Mouse (Mus musculus): ENCODE measurements at regions not wholly inside any gene's neighbourhood (a gene's known extent, or its start where the extent isn't known, plus 50 kb on each side); places are given as distances from the start of the nearest gene placed in this dataset.
"Not testable (repeated sequence)": the region's sequence is repeated elsewhere in the genome, so short reads cannot be mapped to it uniquely, and the experiment has no call there.

DNA sequence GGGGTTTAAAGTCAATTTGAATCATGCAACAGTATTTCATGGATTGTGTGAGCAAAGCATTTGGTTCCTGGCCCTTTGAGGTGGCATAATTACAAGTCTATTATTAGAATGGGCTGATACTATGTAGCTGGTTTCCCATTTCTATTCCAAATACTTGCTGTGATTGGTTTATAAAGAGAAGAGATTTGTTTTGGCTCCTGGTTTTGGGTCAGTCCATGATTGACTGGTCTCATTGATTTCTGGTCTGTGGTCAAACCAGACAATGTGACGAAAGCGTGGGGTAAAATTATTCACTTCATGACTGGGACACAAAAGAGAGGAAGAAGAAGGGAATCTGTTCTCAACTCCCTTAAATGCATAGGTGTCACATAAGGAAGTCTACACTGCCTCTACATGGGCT is 147.0 kb upstream of the Dlgap1 start:
- no peak overlapping the region for H3K27ac ChIP-seq (ENCODE audit: low read depth, low read length)
- DNase-seq (ENCODE audit: low spot score) = no peak
- H3K4me1 ChIP-seq (ENCODE audit: insufficient read depth, low read length) = 0 out of 2 replicates have a peak, but pooled peaks cover 3% of the 10 kb centered on the region
- no peaks in the 10 kb centered on the region for H3K27me3 ChIP-seq (ENCODE audit: insufficient read depth, low read length)
- H3K4me2 ChIP-seq (ENCODE audit: low read depth, low read length, poor library complexity, severe bottlenecking) = no peak overlapping the region
- 70% methylated on average over 2 of the region's 2 CpGs for WGBS
- TF ChIP-seq CTCF (IDR thresholded peaks at IDR 0.05) = no peak
- no peaks in the 10 kb centered on the region for H3K36me3 ChIP-seq (ENCODE audit: insufficient read depth, low read length)
- no peak overlapping the region for H3K4me3 ChIP-seq (ENCODE audit: low read depth, low read length)
- no peaks in the 10 kb centered on the region for H3K9me3 ChIP-seq (ENCODE audit: low read length)
- no peak for ATAC-seq (ENCODE audit: low FRiP score)
- no peak overlapping the region for H3K9ac ChIP-seq (replicated peaks; ENCODE audit: low read length, poor library complexity, severe bottlenecking)

DNA sequence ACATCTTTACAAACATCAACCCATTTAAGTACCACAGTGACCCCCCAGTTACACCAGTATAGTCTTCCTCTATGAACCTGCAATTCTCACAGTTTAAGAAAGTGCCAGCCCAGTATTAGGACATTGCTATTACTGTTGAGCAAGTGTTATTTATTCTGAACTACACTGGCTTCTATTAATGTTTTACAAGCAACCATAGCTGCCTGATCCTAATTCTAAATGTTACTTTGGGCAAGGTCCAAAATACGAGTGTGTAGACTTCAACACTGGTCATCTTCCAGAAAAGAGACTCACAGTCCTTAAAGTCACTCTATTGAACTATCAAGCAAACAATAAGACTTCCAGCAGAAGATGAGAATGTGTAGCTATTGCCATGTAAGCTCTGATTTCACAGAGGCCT is 146.0 kb upstream of the Dlgap1 start:
- Histone ChIP-seq H3K4me2 (ENCODE audit: low read depth, low read length, poor library complexity, severe bottlenecking) (no peak overlapping the region), H3K27ac (ENCODE audit: low read depth, low read length) (no peak overlapping the region), H3K27me3 (ENCODE audit: insufficient read depth, low read length) (no peaks in the 10 kb centered on the region), H3K9me3 (ENCODE audit: low read length) (no peaks in the 10 kb centered on the region), H3K4me3 (ENCODE audit: low read depth, low read length) (no peak overlapping the region), H3K36me3 (ENCODE audit: insufficient read depth, low read length) (no peaks in the 10 kb centered on the region), H3K4me1 (ENCODE audit: insufficient read depth, low read length) (0 out of 2 replicates have a peak, but pooled peaks cover 3% of the 10 kb centered on the region), H3K9ac (replicated peaks; ENCODE audit: low read length, poor library complexity, severe bottlenecking) (no peak overlapping the region)
- no peak for TF ChIP-seq CTCF (IDR thresholded peaks at IDR 0.05)
- no peak for DNase-seq (ENCODE audit: low spot score)
- 65% methylated on average over 1 of the region's 1 CpGs for WGBS
- ATAC-seq (ENCODE audit: low FRiP score) = no peak

DNA sequence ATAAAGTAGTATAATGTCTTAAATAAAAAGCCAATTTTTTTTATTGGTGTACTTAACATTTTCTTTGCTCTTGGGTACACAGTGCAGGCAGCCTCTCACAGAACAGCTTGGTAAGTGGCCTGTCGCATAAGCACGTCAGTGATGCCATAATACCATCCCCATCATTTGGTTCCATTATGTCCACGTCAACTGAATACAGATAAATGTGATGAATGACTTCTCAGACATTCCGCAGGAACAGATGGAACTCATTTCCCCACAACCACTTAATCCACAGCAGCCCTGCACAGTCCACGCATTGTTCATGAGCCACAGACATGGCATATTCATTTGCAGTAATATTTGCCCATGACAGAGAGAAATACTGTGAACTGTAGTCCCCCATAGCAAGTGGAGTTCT is 127.6 kb upstream of the Dlgap1 start:
- Histone ChIP-seq H3K27me3 (ENCODE audit: insufficient read depth, low read length) (no peaks in the 10 kb centered on the region), H3K4me1 (ENCODE audit: insufficient read depth, low read length) (no peaks in the 10 kb centered on the region), H3K36me3 (ENCODE audit: insufficient read depth, low read length) (no peaks in the 10 kb centered on the region), H3K9ac (replicated peaks; ENCODE audit: low read length, poor library complexity, severe bottlenecking) (no peak overlapping the region), H3K9me3 (ENCODE audit: low read length) (no peaks in the 10 kb centered on the region), H3K4me3 (ENCODE audit: low read depth, low read length) (no peak overlapping the region), H3K27ac (ENCODE audit: low read depth, low read length) (no peak overlapping the region), H3K4me2 (ENCODE audit: low read depth, low read length, poor library complexity, severe bottlenecking) (no peak overlapping the region)
- no peak for DNase-seq (ENCODE audit: low spot score)
- ATAC-seq (ENCODE audit: low FRiP score) = no peak
- TF ChIP-seq CTCF (IDR thresholded peaks at IDR 0.05) = no peak
- WGBS = 75% methylated on average over 5 of the region's 5 CpGs

DNA sequence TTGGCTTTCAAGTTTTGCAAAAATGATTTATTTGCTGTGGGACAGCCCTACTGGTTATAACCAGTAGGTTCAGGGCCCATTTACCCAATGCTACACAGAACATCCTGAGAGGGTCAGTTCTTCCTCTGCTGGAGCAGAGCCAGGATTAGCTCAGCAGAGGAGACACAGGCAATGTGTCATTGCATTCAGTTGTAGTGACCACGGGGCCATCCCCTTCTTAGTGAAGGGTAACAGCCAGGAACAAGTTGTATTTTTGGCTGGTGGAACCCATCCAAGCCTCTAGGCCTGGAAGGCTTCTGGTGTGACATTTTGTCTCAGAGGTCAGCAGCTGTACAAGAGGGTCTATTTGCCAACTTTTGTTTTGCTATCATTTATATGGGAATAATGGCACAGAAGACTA is 120.6 kb upstream of the Dlgap1 start:
- 73% methylated on average over 1 of the region's 1 CpGs for WGBS
- Histone ChIP-seq H3K9me3 (ENCODE audit: low read length) (no peaks in the 10 kb centered on the region), H3K4me2 (ENCODE audit: low read depth, low read length, poor library complexity, severe bottlenecking) (no peak overlapping the region), H3K9ac (replicated peaks; ENCODE audit: low read length, poor library complexity, severe bottlenecking) (no peak overlapping the region), H3K4me3 (ENCODE audit: low read depth, low read length) (no peak overlapping the region), H3K27me3 (ENCODE audit: insufficient read depth, low read length) (no peaks in the 10 kb centered on the region), H3K4me1 (ENCODE audit: insufficient read depth, low read length) (no peaks in the 10 kb centered on the region), H3K36me3 (ENCODE audit: insufficient read depth, low read length) (no peaks in the 10 kb centered on the region), H3K27ac (ENCODE audit: low read depth, low read length) (no peak overlapping the region)
- DNase-seq (ENCODE audit: low spot score) (peak; percentile 11), ATAC-seq (ENCODE audit: low FRiP score) (no peak)
- no peak for TF ChIP-seq CTCF (IDR thresholded peaks at IDR 0.05)

DNA sequence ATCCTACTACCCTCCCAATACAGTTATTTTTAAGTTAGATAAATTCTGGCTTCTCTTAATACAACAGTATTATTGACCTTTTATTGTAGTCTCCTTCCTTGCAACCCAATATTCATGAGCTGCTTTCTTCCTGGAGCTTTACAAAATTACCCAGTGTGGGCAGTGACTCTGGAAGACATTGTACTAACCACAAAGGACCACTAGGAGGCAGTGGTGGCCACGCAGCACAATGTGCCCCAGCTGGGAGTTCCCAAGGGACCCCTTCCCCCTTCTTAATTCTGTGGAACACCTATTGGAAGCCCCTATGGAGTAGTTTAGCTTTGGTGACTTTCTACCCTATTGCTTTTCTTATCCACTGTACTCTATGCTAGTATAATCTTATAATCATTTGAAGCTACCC is 118.8 kb upstream of the Dlgap1 start:
- Histone ChIP-seq H3K9ac (replicated peaks; ENCODE audit: low read length, poor library complexity, severe bottlenecking) (no peak overlapping the region), H3K4me3 (ENCODE audit: low read depth, low read length) (no peak overlapping the region), H3K9me3 (ENCODE audit: low read length) (no peaks in the 10 kb centered on the region), H3K36me3 (ENCODE audit: insufficient read depth, low read length) (no peaks in the 10 kb centered on the region), H3K27me3 (ENCODE audit: insufficient read depth, low read length) (no peaks in the 10 kb centered on the region), H3K27ac (ENCODE audit: low read depth, low read length) (no peak overlapping the region), H3K4me1 (ENCODE audit: insufficient read depth, low read length) (no peaks in the 10 kb centered on the region), H3K4me2 (ENCODE audit: low read depth, low read length, poor library complexity, severe bottlenecking) (no peak overlapping the region)
- 32% methylated on average over 1 of the region's 1 CpGs for WGBS
- no peak for TF ChIP-seq CTCF (IDR thresholded peaks at IDR 0.05)
- ATAC-seq (ENCODE audit: low FRiP score) (no peak), DNase-seq (ENCODE audit: low spot score) (no peak)

DNA sequence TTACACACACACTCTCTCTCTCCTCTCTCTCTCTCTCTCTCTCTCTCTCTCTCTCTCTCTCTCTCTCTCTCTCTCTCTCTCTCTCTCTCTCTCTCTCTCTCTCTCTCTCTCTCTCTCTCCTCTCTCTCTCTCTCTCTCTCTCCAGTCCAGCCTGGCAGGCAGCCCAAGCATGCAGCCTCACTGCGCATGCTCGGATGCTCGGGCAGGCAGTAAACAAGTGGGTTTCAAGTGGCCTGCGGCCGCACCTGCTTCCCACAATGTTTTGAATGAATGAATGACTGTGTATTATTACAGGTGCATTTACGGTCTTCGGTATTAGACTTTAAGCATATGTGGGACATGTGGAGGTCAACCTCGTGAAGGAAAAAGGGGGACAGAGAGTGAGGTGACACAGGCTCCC is 88.9 kb upstream of the Dlgap1 start:
- H3K27me3 ChIP-seq (ENCODE audit: insufficient read depth, low read length); H3K27ac ChIP-seq (ENCODE audit: low read depth, low read length); H3K9ac ChIP-seq (replicated peaks; ENCODE audit: low read length, poor library complexity, severe bottlenecking); H3K9me3 ChIP-seq (ENCODE audit: low read length); H3K4me1 ChIP-seq (ENCODE audit: insufficient read depth, low read length); H3K4me2 ChIP-seq (ENCODE audit: low read depth, low read length, poor library complexity, severe bottlenecking); ATAC-seq (ENCODE audit: low FRiP score); H3K36me3 ChIP-seq (ENCODE audit: insufficient read depth, low read length); H3K4me3 ChIP-seq (ENCODE audit: low read depth, low read length): not testable (repeated sequence)
- WGBS = 96% methylated on average over 8 of the region's 8 CpGs
- peak; percentile 14 for DNase-seq (ENCODE audit: low spot score)

DNA sequence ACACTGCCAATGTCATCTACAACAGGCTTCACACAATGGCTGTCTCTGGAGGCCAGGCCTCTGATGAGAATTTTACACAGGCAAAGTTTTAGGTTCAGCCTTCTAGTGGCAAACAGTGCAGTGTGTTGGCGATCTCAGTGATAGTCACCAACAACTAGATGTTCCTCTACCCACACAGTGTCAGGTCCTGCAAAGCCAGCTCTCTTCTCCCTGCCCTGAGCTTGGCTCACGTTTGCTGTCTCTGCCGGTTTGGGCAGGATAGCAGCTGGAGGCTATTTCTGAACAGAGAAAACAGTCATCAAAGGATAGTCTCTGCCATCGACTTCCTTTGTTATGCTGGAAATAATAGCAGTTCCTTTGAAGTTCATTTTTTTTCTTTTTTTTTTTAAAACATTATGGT is 74.9 kb upstream of the Dlgap1 start:
- DNase-seq (ENCODE audit: low spot score) (no peak), ATAC-seq (ENCODE audit: low FRiP score) (no peak)

More for the DNA sequence above, 74.9 kb upstream of the Dlgap1 start:
- H3K4me3 ChIP-seq (ENCODE audit: low read depth, low read length) = no peak overlapping the region
- no peaks in the 10 kb centered on the region for H3K9me3 ChIP-seq (ENCODE audit: low read length)
- H3K9ac ChIP-seq (replicated peaks; ENCODE audit: low read length, poor library complexity, severe bottlenecking) = no peak overlapping the region
- no peaks in the 10 kb centered on the region for H3K36me3 ChIP-seq (ENCODE audit: insufficient read depth, low read length)
- no peaks in the 10 kb centered on the region for H3K4me1 ChIP-seq (ENCODE audit: insufficient read depth, low read length)
- 46% methylated on average over 4 of the region's 4 CpGs for WGBS
- H3K27ac ChIP-seq (ENCODE audit: low read depth, low read length) = no peak overlapping the region
- H3K27me3 ChIP-seq (ENCODE audit: insufficient read depth, low read length) = no peaks in the 10 kb centered on the region
- no peak for TF ChIP-seq CTCF (IDR thresholded peaks at IDR 0.05)
- no peak overlapping the region for H3K4me2 ChIP-seq (ENCODE audit: low read depth, low read length, poor library complexity, severe bottlenecking)

Data from midbrain, postnatal 0 days (tissue).